ENCODE assay signal across 9 mouse cellular contexts in the genomic region with DNA sequence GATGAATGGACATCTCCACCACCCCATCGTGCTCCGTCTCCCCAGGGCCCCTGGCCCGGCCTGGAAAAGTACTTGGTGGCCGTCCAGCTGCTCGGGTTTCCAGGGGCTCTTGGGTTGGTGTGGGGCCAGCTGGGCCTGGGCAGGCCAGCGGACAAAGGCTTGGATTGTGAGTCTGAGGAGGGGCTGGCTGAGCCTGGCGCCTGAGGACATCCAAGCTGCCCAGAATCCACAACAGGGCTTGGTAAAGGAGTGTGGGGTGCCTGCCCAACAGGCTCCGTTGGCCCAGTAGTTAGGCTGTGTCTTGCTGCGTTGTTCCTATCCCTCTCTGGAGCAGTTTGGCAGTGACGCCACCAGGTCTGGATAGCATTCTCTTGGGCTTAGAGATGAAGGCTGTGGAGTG. TPM values are rescaled to one million over a fixed set of nuclear protein-coding genes. Genes with fewer than 3 reads are reported as not detected.
A peak's percentile ranks its signal among the peaks of the same experiment; 100 is the strongest.
DNase-seq lines count a peak whose midpoint lies in the region; ATAC-seq lines count a peak whose summit lies in the region.
"Had no signal": no experiment of that assay in that cellular context is flagged by ENCODE, and none has a peak within 500 bp of the region (broad histone marks: within the 10 kb centered on the region; RNA-seq: fewer than 3 reads in every experiment).

No protein-coding gene starts in this region.

- WGBS in hindbrain, embryonic 11.5 days = 5% methylated on average over 10 of the region's 10 CpGs

- H3K4me1 ChIP-seq in hindbrain, embryonic 11.5 days (replicated peaks; ENCODE audit: control insufficient read depth, insufficient read depth, low read length) = peaks cover 9% of the 10 kb centered on the region; the same call in 1 of the 2 replicates

- no peaks in the 10 kb centered on the region for H3K36me3 ChIP-seq in hindbrain, embryonic 11.5 days (ENCODE audit: control insufficient read depth, insufficient read depth, low read length)
- H3K36me3 ChIP-seq: stomach, embryonic 15.5 days had no signal

- no peaks in the 10 kb centered on the region for H3K9me3 ChIP-seq in hindbrain, embryonic 11.5 days (ENCODE audit: control insufficient read depth, low read length)
- H3K9me3 ChIP-seq: stomach, embryonic 15.5 days had no signal

- H3K4me2 ChIP-seq in hindbrain, embryonic 11.5 days (replicated peaks; ENCODE audit: low read depth, low read length) = peak overlapping the region; percentile 14; the same call in 1 of the 2 replicates
- H3K4me2 ChIP-seq: stomach, embryonic 15.5 days had no signal

- intact Hi-C loops in left cerebral cortex, postnatal 4 days (cut with DNase I) = no loop called here

- DNase-seq in ZHBTc4 (ENCODE audit: low read depth, low spot score) = peak; percentile 35
- DNase-seq in cerebellum, adult 9-10 months = peak; percentile 72
- peak; percentile 53 for DNase-seq in hindbrain, embryonic 11.5 days (ENCODE audit: low spot score)
- peak; percentile 86 for DNase-seq in left cerebral cortex, postnatal 4 days
- peak; percentile 69 for DNase-seq in right cerebral cortex, postnatal 14 days
- DNase-seq in spleen, adult 18-20 months = no peak

- ATAC-seq in hindbrain, embryonic 11.5 days (ENCODE audit: low FRiP score) = peak; percentile 10; the same call in 1 of the 2 replicates
- ATAC-seq in erythroid progenitor cell, adult 5-6 weeks (replicated peaks; ENCODE audit: low FRiP score, poor library complexity, severe bottlenecking) = no peak

- H3K27ac ChIP-seq in hindbrain, embryonic 11.5 days (ENCODE audit: low read depth, low read length) = no peak overlapping the region
- H3K27ac ChIP-seq: kidney, postnatal 0 days; stomach, embryonic 15.5 days had no signal

- peaks cover 52% of the 10 kb centered on the region for H3K27me3 ChIP-seq in hindbrain, embryonic 11.5 days (ENCODE audit: control insufficient read depth, insufficient read depth, low read length)

- H3K9ac ChIP-seq in hindbrain, embryonic 11.5 days (ENCODE audit: low read depth, low read length) = no peak overlapping the region
- H3K9ac ChIP-seq: stomach, embryonic 15.5 days had no signal

- no peak overlapping the region for H3K4me3 ChIP-seq in hindbrain, embryonic 11.5 days (ENCODE audit: low read depth, low read length)
- H3K4me3 ChIP-seq: stomach, embryonic 15.5 days had no signal

RNA-seq across cellular contexts. Expression of gene Fbxo2, which starts 6.0 kb away (rescaled TPM):
- polyA plus RNA-seq in hindbrain, embryonic 11.5 days (2014; fragmentation: Nextera tagmentation; extraction: Ambion mirVana) = 3.0 and 3.2 TPM in 2 replicates
- 10 to 100 TPM; 10.7 to 13.4 TPM for total RNA-seq in left cerebral cortex, postnatal 4 days (2021)
- not detected in 2 replicates for total RNA-seq in erythroid progenitor cell, adult 5-6 weeks (2015; ENCODE audit: low replicate concordance)
- not detected in 2 replicates for total RNA-seq in erythroid progenitor cell, adult 5-6 weeks (2017; ENCODE audit: low replicate concordance)

RNA-seq across cellular contexts. Expression of gene Fbxo44, which starts 6.1 kb away (rescaled TPM):
- polyA plus RNA-seq in hindbrain, embryonic 11.5 days (2014; fragmentation: Nextera tagmentation; extraction: Ambion mirVana) = 82.2 and 82.5 TPM in 2 replicates
- 10 to 100 TPM; 56.2 to 66.9 TPM for total RNA-seq in left cerebral cortex, postnatal 4 days (2021)
- total RNA-seq in erythroid progenitor cell, adult 5-6 weeks (2015; ENCODE audit: low replicate concordance) = 1.1 TPM in 1 of 2 replicates, not detected in the other
- total RNA-seq in erythroid progenitor cell, adult 5-6 weeks (2017; ENCODE audit: low replicate concordance) = not detected in 2 replicates

RNA-seq across cellular contexts. Expression of gene Fbxo6, which starts 14.5 kb away (rescaled TPM):
- 14.6 and 15.5 TPM in 2 replicates for polyA plus RNA-seq in hindbrain, embryonic 11.5 days (2014; fragmentation: Nextera tagmentation; extraction: Ambion mirVana)
- 10 to 100 TPM; 21.2 to 21.8 TPM for total RNA-seq in left cerebral cortex, postnatal 4 days (2021)
- 3.2 TPM in 1 of 2 replicates, not detected in the other for total RNA-seq in erythroid progenitor cell, adult 5-6 weeks (2015; ENCODE audit: low replicate concordance)
- 2.1 TPM in 1 of 2 replicates, not detected in the other for total RNA-seq in erythroid progenitor cell, adult 5-6 weeks (2017; ENCODE audit: low replicate concordance)

RNA-seq across cellular contexts. Expression of gene Draxin, which starts 35.9 kb away (rescaled TPM):
- 12.8 and 13.8 TPM in 2 replicates for polyA plus RNA-seq in hindbrain, embryonic 11.5 days (2014; fragmentation: Nextera tagmentation; extraction: Ambion mirVana)
- 10 to 100 TPM; 41.9 to 46.4 TPM for total RNA-seq in left cerebral cortex, postnatal 4 days (2021)
- total RNA-seq in erythroid progenitor cell, adult 5-6 weeks (2015; ENCODE audit: low replicate concordance) = 0.42 TPM in 1 of 2 replicates, not detected in the other
- total RNA-seq in erythroid progenitor cell, adult 5-6 weeks (2017; ENCODE audit: low replicate concordance) = not detected in 2 replicates

RNA-seq across cellular contexts. Expression of gene Mad2l2, which starts 36.2 kb away (rescaled TPM):
- 82.5 and 88.2 TPM in 2 replicates for polyA plus RNA-seq in hindbrain, embryonic 11.5 days (2014; fragmentation: Nextera tagmentation; extraction: Ambion mirVana)
- 10 to 100 TPM; 53.0 to 55.4 TPM for total RNA-seq in left cerebral cortex, postnatal 4 days (2021)
- total RNA-seq in erythroid progenitor cell, adult 5-6 weeks (2015; ENCODE audit: low replicate concordance) = 11.5 and 20.5 TPM in 2 replicates
- 0.30 and 5.5 TPM in 2 replicates for total RNA-seq in erythroid progenitor cell, adult 5-6 weeks (2017; ENCODE audit: low replicate concordance)

Comparison
In these comparisons a context has a peak if more than half of its experiments do, and no peak if none do; other contexts are left out.
1. DNase-seq: peak in ZHBTc4 (single experiment), cerebellum, adult 9-10 months (single experiment), hindbrain, embryonic 11.5 days (single experiment), left cerebral cortex, postnatal 4 days (single experiment) and right cerebral cortex, postnatal 14 days (single experiment); none in spleen, adult 18-20 months (0 of 2).
2. RNA of gene Fbxo2, which starts 6.0 kb away (total RNA-seq): 10.7 to 13.4 TPM in left cerebral cortex, postnatal 4 days; not detected in erythroid progenitor cell, adult 5-6 weeks; every median in the first group is over 10 times any median in the second.
3. RNA of gene Fbxo44, which starts 6.1 kb away (total RNA-seq): 56.2 to 66.9 TPM in left cerebral cortex, postnatal 4 days; 1.1 TPM in erythroid progenitor cell, adult 5-6 weeks; every median in the first group is over 10 times any median in the second.
4. RNA of gene Fbxo6, which starts 14.5 kb away (total RNA-seq): 21.2 to 21.8 TPM in left cerebral cortex, postnatal 4 days; 2.1 to 3.2 TPM in erythroid progenitor cell, adult 5-6 weeks; every median in the first group is over 4 times any median in the second.